Mouse (Mus musculus): Measurements from ENCODE around the gene Nab2. TPM values are rescaled to one million over a fixed set of nuclear protein-coding genes. Genes with fewer than 3 reads are reported as not detected.

Nab2 gene
- polyA plus RNA-seq, 1 experiment from 2014 or later, result 9.2 TPM

GRCm38 (mm10) chr10:127612079-127612775 is 56.1 kb downstream of the Nab2 start:
- peaks cover 29% of the 10 kb centered on the region for H3K36me3 ChIP-seq (ENCODE audit: control insufficient read depth, insufficient read depth, low read length)
- H3K27me3 ChIP-seq (ENCODE audit: control insufficient read depth, insufficient read depth, low read length), result no peaks in the 10 kb centered on the region
- ATAC-seq (ENCODE audit: insufficient number of reproducible peaks, insufficient read depth, low FRiP score, low read depth), result no peak
- H3K4me3 ChIP-seq (ENCODE audit: low read depth, low read length), result no peak overlapping the region
- no peak overlapping the region for H3K4me2 ChIP-seq (replicated peaks; ENCODE audit: low read depth, low read length)
- no peaks in the 10 kb centered on the region for H3K9me3 ChIP-seq (ENCODE audit: control insufficient read depth, low read depth, low read length)
- no peak overlapping the region for H3K27ac ChIP-seq (ENCODE audit: low read length)
- no peak overlapping the region for H3K9ac ChIP-seq (replicated peaks; ENCODE audit: low read depth, low read length)
- 87% methylated on average over 14 of the region's 14 CpGs for WGBS
- peaks cover 53% of the 10 kb centered on the region for H3K4me1 ChIP-seq (ENCODE audit: control insufficient read depth, insufficient read depth, low read length)

Other genes with a start within 250 kb of the Nab2 start
- gene Stac3, start 166.9 kb downstream of the Nab2 start, polyA plus RNA-seq (2014; fragmentation: Nextera tagmentation; extraction: Ambion mirVana), result 0.32 and 0.48 TPM in 2 replicates
- 81.3 and 84.3 TPM in 2 replicates for gene Ndufa4l2, start 153.6 kb downstream of the Nab2 start, polyA plus RNA-seq (2014; fragmentation: Nextera tagmentation; extraction: Ambion mirVana)
- gene Shmt2, start 146.1 kb downstream of the Nab2 start, polyA plus RNA-seq (2014; fragmentation: Nextera tagmentation; extraction: Ambion mirVana), result 107 and 121 TPM in 2 replicates
- gene Nxph4, start 134.0 kb downstream of the Nab2 start, polyA plus RNA-seq (2014; fragmentation: Nextera tagmentation; extraction: Ambion mirVana), result 3.8 and 4.8 TPM in 2 replicates
- 98.0 and 99.3 TPM in 2 replicates for gene Lrp1, start 47.4 kb downstream of the Nab2 start, polyA plus RNA-seq (2014; fragmentation: Nextera tagmentation; extraction: Ambion mirVana)
- gene Stat6, start 25.6 kb downstream of the Nab2 start, polyA plus RNA-seq (2014; fragmentation: Nextera tagmentation; extraction: Ambion mirVana), result 24.7 and 26.5 TPM in 2 replicates
- gene Nemp1, start 1.7 kb downstream of the Nab2 start, polyA plus RNA-seq (2014; fragmentation: Nextera tagmentation; extraction: Ambion mirVana), result 10.2 and 11.3 TPM in 2 replicates
- 8.8 and 9.1 TPM in 2 replicates for gene Myo1a, start 36.6 kb upstream of the Nab2 start, polyA plus RNA-seq (2014; fragmentation: Nextera tagmentation; extraction: Ambion mirVana)
- gene Tac2, start 55.9 kb upstream of the Nab2 start, polyA plus RNA-seq (2014; fragmentation: Nextera tagmentation; extraction: Ambion mirVana), result 1.6 and 2.0 TPM in 2 replicates
- 4.6 and 4.9 TPM in 2 replicates for gene Zbtb39, start 71.0 kb upstream of the Nab2 start, polyA plus RNA-seq (2014; fragmentation: Nextera tagmentation; extraction: Ambion mirVana)
- gene Gpr182, start 83.2 kb upstream of the Nab2 start, polyA plus RNA-seq (2014; fragmentation: Nextera tagmentation; extraction: Ambion mirVana), result 0.67 and 0.87 TPM in 2 replicates
- not detected in 2 replicates for gene Rdh1, start 91.2 kb upstream of the Nab2 start, polyA plus RNA-seq (2014; fragmentation: Nextera tagmentation; extraction: Ambion mirVana)
- not detected in 2 replicates for gene Rdh16f1, start 91.2 kb upstream of the Nab2 start, polyA plus RNA-seq (2014; fragmentation: Nextera tagmentation; extraction: Ambion mirVana)
- gene Rdh9, start 107.8 kb upstream of the Nab2 start, polyA plus RNA-seq (2014; fragmentation: Nextera tagmentation; extraction: Ambion mirVana), result 0.08 TPM in 1 of 2 replicates, not detected in the other
- gene Rdh16, start 132.6 kb upstream of the Nab2 start, polyA plus RNA-seq (2014; fragmentation: Nextera tagmentation; extraction: Ambion mirVana), result not detected in 2 replicates
- gene Rdh19, start 181.4 kb upstream of the Nab2 start, polyA plus RNA-seq (2014; fragmentation: Nextera tagmentation; extraction: Ambion mirVana), result not detected in 2 replicates
- gene Rdh16f2, start 197.9 kb upstream of the Nab2 start, polyA plus RNA-seq (2014; fragmentation: Nextera tagmentation; extraction: Ambion mirVana), result not detected in 2 replicates
- not detected in 2 replicates for gene Rdh7, start 220.2 kb upstream of the Nab2 start, polyA plus RNA-seq (2014; fragmentation: Nextera tagmentation; extraction: Ambion mirVana)
- gene Sdr9c7, start 229.9 kb upstream of the Nab2 start, polyA plus RNA-seq (2014; fragmentation: Nextera tagmentation; extraction: Ambion mirVana), result not detected in 2 replicates

Measured in stomach, embryonic 14.5 days (tissue).